33 mouse cellular contexts compared by ENCODE assay signal in genomic region chr2:152459241-152459640, GRCm38 (mm10). TPM values are rescaled to one million over a fixed set of nuclear protein-coding genes. Genes with fewer than 3 reads are reported as not detected.
A peak's percentile ranks its signal among the peaks of the same experiment; 100 is the strongest.
DNase-seq lines count a peak whose midpoint lies in the region; ATAC-seq and TF ChIP-seq lines count a peak whose summit lies in the region.
"Had no signal": no experiment of that assay in that cellular context is flagged by ENCODE, and none has a peak within 500 bp of the region (broad histone marks: within the 10 kb centered on the region; RNA-seq: fewer than 3 reads in every experiment).

No protein-coding gene starts in this region.

- WGBS in hindbrain, postnatal 0 days = 49% methylated on average over 13 of the region's 13 CpGs
- WGBS in hindbrain, embryonic 13.5 days = 67% methylated on average over 13 of the region's 13 CpGs
- WGBS in thymus, adult 2 months = 83% methylated on average over 13 of the region's 13 CpGs

- no peak overlapping the region for H3K27ac ChIP-seq in hindbrain, postnatal 0 days
- H3K27ac ChIP-seq in hindbrain, embryonic 13.5 days = no peak overlapping the region
- H3K27ac ChIP-seq in thymus, adult 2 months (ENCODE audit: control insufficient read depth, insufficient read depth, low read length) = no peak overlapping the region
- H3K27ac ChIP-seq: embryonic facial prominence, embryonic 13.5 days; forebrain, embryonic 10.5 days; forebrain, embryonic 15.5 days; heart, adult 2 months; heart, embryonic 10.5 days; heart, embryonic 13.5 days; hindbrain, embryonic 15.5 days; intestine, embryonic 15.5 days had no signal

- H3K4me2 ChIP-seq in hindbrain, postnatal 0 days (ENCODE audit: low read depth, low read length) = no peak overlapping the region
- no peak overlapping the region for H3K4me2 ChIP-seq in hindbrain, embryonic 13.5 days
- H3K4me2 ChIP-seq: embryonic facial prominence, embryonic 13.5 days; forebrain, embryonic 15.5 days; heart, embryonic 13.5 days; hindbrain, embryonic 15.5 days; intestine, embryonic 15.5 days had no signal

- peak; percentile 16 for DNase-seq in hindbrain, postnatal 0 days (ENCODE audit: low spot score)
- peak; percentile 10 for DNase-seq in Patski (ENCODE audit: low read depth, low spot score)
- DNase-seq in brain, embryonic 14.5 days (ENCODE audit: low read depth) = peak; percentile 24
- DNase-seq in thymus, adult 2 months = no peak
- DNase-seq: adrenal gland, adult 8-10 months; adrenal gland, postnatal 25 days; cerebellum, adult 11 months; cerebellum, adult 2 months; cerebellum, adult 9-11 months; cerebellum, postnatal 25 days; gastrocnemius, postnatal 10 days; gastrocnemius, postnatal 36 days; heart, adult 2 months; heart, postnatal 14 days; heart, postnatal 4 days; kidney, adult 11 months had no signal

- no peak for TF ChIP-seq CTCF in hindbrain, postnatal 0 days (IDR thresholded peaks at IDR 0.05; ENCODE audit: low read depth)
- TF ChIP-seq CTCF in Patski (IDR thresholded peaks at IDR 0.05) = no peak
- no peak for TF ChIP-seq CTCF in brain, embryonic 14.5 days (IDR thresholded peaks at IDR 0.05; ENCODE audit: borderline replicate concordance, extremely low read depth, insufficient read depth, insufficient read length)
- no peak for TF ChIP-seq CTCF in thymus, adult 2 months (IDR thresholded peaks at IDR 0.05; ENCODE audit: borderline replicate concordance, control insufficient read depth, extremely low read depth, insufficient read depth, low read length, poor library complexity)

- no peak for ATAC-seq in hindbrain, postnatal 0 days
- ATAC-seq in hindbrain, embryonic 13.5 days (ENCODE audit: low FRiP score) = no peak
- no peak for ATAC-seq in Patski
- ATAC-seq in activated CD4-positive, CD25-positive, alpha-beta regulatory T cell, adult 4 months = no peak
- ATAC-seq: CD4-positive, CD25-positive, alpha-beta regulatory T cell, adult 4 months; forebrain, embryonic 15.5 days; intestine, embryonic 15.5 days had no signal

- no peak for TF ChIP-seq POLR2A in brain, embryonic 14.5 days (IDR thresholded peaks at IDR 0.05; ENCODE audit: borderline replicate concordance, extremely low read depth, insufficient read depth, insufficient read length, poor library complexity, severe bottlenecking)
- no peak for TF ChIP-seq POLR2A in thymus, adult 2 months (IDR thresholded peaks at IDR 0.05; ENCODE audit: control insufficient read depth, extremely low read depth, insufficient read depth, low read length, poor library complexity)

- CTCF ChIA-PET in Patski (lab: Charles Lee) = no interaction called here

- in situ Hi-C loops in Patski (cut with MboI; ENCODE audit: low pct_unique_long_range_greater_than_20kb) = no loop called here

- H3K9me3 ChIP-seq in hindbrain, postnatal 0 days (ENCODE audit: low read length) = no peaks in the 10 kb centered on the region
- no peaks in the 10 kb centered on the region for H3K9me3 ChIP-seq in hindbrain, embryonic 13.5 days
- H3K9me3 ChIP-seq: forebrain, embryonic 10.5 days; forebrain, embryonic 15.5 days; heart, embryonic 10.5 days; heart, embryonic 13.5 days; hindbrain, embryonic 15.5 days; intestine, embryonic 15.5 days had no signal

- no peak overlapping the region for H3K9ac ChIP-seq in hindbrain, postnatal 0 days (replicated peaks; ENCODE audit: low read length)
- no peak overlapping the region for H3K9ac ChIP-seq in hindbrain, embryonic 13.5 days
- H3K9ac ChIP-seq: embryonic facial prominence, embryonic 13.5 days; forebrain, embryonic 15.5 days; heart, embryonic 13.5 days; hindbrain, embryonic 15.5 days; intestine, embryonic 15.5 days had no signal

- POLR2A ChIA-PET in Patski (lab: Charles Lee) = no interaction called here

- H3K4me3 ChIP-seq in hindbrain, postnatal 0 days (ENCODE audit: low read length) = no peak overlapping the region
- no peak overlapping the region for H3K4me3 ChIP-seq in hindbrain, embryonic 13.5 days
- H3K4me3 ChIP-seq in thymus, adult 2 months (ENCODE audit: control insufficient read depth, insufficient read depth, low read length) = no peak overlapping the region
- H3K4me3 ChIP-seq: embryonic facial prominence, embryonic 13.5 days; forebrain, embryonic 10.5 days; forebrain, embryonic 15.5 days; heart, adult 2 months; heart, embryonic 10.5 days; heart, embryonic 13.5 days; hindbrain, embryonic 15.5 days; intestine, embryonic 15.5 days had no signal

- no peaks in the 10 kb centered on the region for H3K4me1 ChIP-seq in hindbrain, postnatal 0 days (ENCODE audit: insufficient read depth, low read length)
- H3K4me1 ChIP-seq in hindbrain, embryonic 13.5 days (replicated peaks) = no peaks in the 10 kb centered on the region
- H3K4me1 ChIP-seq in thymus, adult 2 months (replicated peaks; ENCODE audit: control insufficient read depth, insufficient read depth, low read length) = no peaks in the 10 kb centered on the region
- H3K4me1 ChIP-seq: forebrain, embryonic 10.5 days; heart, embryonic 10.5 days; hindbrain, embryonic 15.5 days; intestine, embryonic 15.5 days had no signal

- no peaks in the 10 kb centered on the region for H3K36me3 ChIP-seq in hindbrain, postnatal 0 days (ENCODE audit: insufficient read depth, low read length)
- no peaks in the 10 kb centered on the region for H3K36me3 ChIP-seq in hindbrain, embryonic 13.5 days
- H3K36me3 ChIP-seq in thymus, adult 2 months (ENCODE audit: control insufficient read depth, insufficient read depth, low read length) = no peaks in the 10 kb centered on the region
- H3K36me3 ChIP-seq: embryonic facial prominence, embryonic 13.5 days; forebrain, embryonic 10.5 days; forebrain, embryonic 15.5 days; heart, embryonic 10.5 days; heart, embryonic 13.5 days; hindbrain, embryonic 15.5 days; intestine, embryonic 15.5 days had no signal

- H3K27me3 ChIP-seq in hindbrain, postnatal 0 days (ENCODE audit: insufficient read depth, low read length) = no peaks in the 10 kb centered on the region
- no peaks in the 10 kb centered on the region; the same call in 1 of the 2 replicates for H3K27me3 ChIP-seq in hindbrain, embryonic 13.5 days
- H3K27me3 ChIP-seq in Patski = no peaks in the 10 kb centered on the region
- no peaks in the 10 kb centered on the region for H3K27me3 ChIP-seq in thymus, adult 2 months (ENCODE audit: control insufficient read depth, insufficient read depth, low read length)
- H3K27me3 ChIP-seq: embryonic facial prominence, embryonic 13.5 days; forebrain, embryonic 15.5 days; hindbrain, embryonic 15.5 days; intestine, embryonic 15.5 days had no signal

RNA-seq across cellular contexts. Expression of gene Defb23, which starts 5.2 kb away (rescaled TPM):
- not detected in 2 replicates for total RNA-seq in hindbrain, postnatal 0 days (2014; rRNA removed)
- not detected in 2 replicates for polyA plus RNA-seq in hindbrain, postnatal 0 days (2015; fragmentation: Nextera tagmentation; extraction: Ambion mirVana)
- polyA plus RNA-seq in hindbrain, embryonic 13.5 days (2015; fragmentation: Nextera tagmentation; extraction: Ambion mirVana) = not detected in 2 replicates
- not detected for polyA plus RNA-seq in Patski (2021)
- polyA plus RNA-seq in brain, embryonic 14.5 days (2012; rRNA removed) = not detected in 2 replicates
- polyA plus RNA-seq in activated CD4-positive, CD25-positive, alpha-beta regulatory T cell, adult 4 months (2017; shearing (Covaris generic)) = not detected
- polyA plus RNA-seq in thymus, adult 2 months (2012; rRNA removed) = not detected in 2 replicates
- total RNA-seq: adrenal gland, adult 8-10 months; adrenal gland, postnatal 25 days; common myeloid progenitor, adult 5-6 weeks; gastrocnemius, adult 18-20 months; gastrocnemius, postnatal 10 days; gastrocnemius, postnatal 36 days; granulocyte monocyte progenitor cell, adult 5-6 weeks; heart, adult 2 months; heart, postnatal 14 days; heart, postnatal 4 days; MEL had no signal
- polyA plus RNA-seq: C2C12; CD4-positive, CD25-positive, alpha-beta regulatory T cell, adult 4 months; cerebellum, adult 2 months; embryonic facial prominence, embryonic 13.5 days; forebrain, embryonic 10.5 days; forebrain, embryonic 15.5 days; heart, adult 2 months; heart, embryonic 10.5 days; heart, embryonic 13.5 days; heart, embryonic 16.5 days; hindbrain, embryonic 11.5 days; hindbrain, embryonic 15.5 days; intestine, embryonic 15.5 days had no signal

RNA-seq across cellular contexts. Expression of gene Defb20, which starts 17.6 kb away (rescaled TPM):
- not detected in 2 replicates for total RNA-seq in hindbrain, postnatal 0 days (2014; rRNA removed)
- polyA plus RNA-seq in hindbrain, postnatal 0 days (2015; fragmentation: Nextera tagmentation; extraction: Ambion mirVana) = not detected in 2 replicates
- polyA plus RNA-seq in hindbrain, embryonic 13.5 days (2015; fragmentation: Nextera tagmentation; extraction: Ambion mirVana) = not detected in 2 replicates
- not detected for polyA plus RNA-seq in Patski (2021)
- 0.15 TPM in 1 of 2 replicates, not detected in the other for polyA plus RNA-seq in brain, embryonic 14.5 days (2012; rRNA removed)
- not detected for polyA plus RNA-seq in activated CD4-positive, CD25-positive, alpha-beta regulatory T cell, adult 4 months (2017; shearing (Covaris generic))
- not detected in 2 replicates for polyA plus RNA-seq in thymus, adult 2 months (2012; rRNA removed)
- total RNA-seq: adrenal gland, adult 8-10 months; adrenal gland, postnatal 25 days; common myeloid progenitor, adult 5-6 weeks; gastrocnemius, adult 18-20 months; gastrocnemius, postnatal 10 days; gastrocnemius, postnatal 36 days; granulocyte monocyte progenitor cell, adult 5-6 weeks; heart, adult 2 months; heart, postnatal 14 days; heart, postnatal 4 days; MEL had no signal
- polyA plus RNA-seq: C2C12; CD4-positive, CD25-positive, alpha-beta regulatory T cell, adult 4 months; embryonic facial prominence, embryonic 13.5 days; forebrain, embryonic 10.5 days; forebrain, embryonic 15.5 days; heart, adult 2 months; heart, embryonic 10.5 days; heart, embryonic 13.5 days; heart, embryonic 16.5 days; hindbrain, embryonic 11.5 days; hindbrain, embryonic 15.5 days; intestine, embryonic 15.5 days had no signal

RNA-seq across cellular contexts. Expression of gene Defb22, which starts 30.7 kb away (rescaled TPM):
- total RNA-seq in hindbrain, postnatal 0 days (2014; rRNA removed) = not detected in 2 replicates
- polyA plus RNA-seq in hindbrain, postnatal 0 days (2015; fragmentation: Nextera tagmentation; extraction: Ambion mirVana) = not detected in 2 replicates
- not detected in 2 replicates for polyA plus RNA-seq in hindbrain, embryonic 13.5 days (2015; fragmentation: Nextera tagmentation; extraction: Ambion mirVana)
- polyA plus RNA-seq in Patski (2021) = not detected
- not detected in 2 replicates for polyA plus RNA-seq in brain, embryonic 14.5 days (2012; rRNA removed)
- polyA plus RNA-seq in activated CD4-positive, CD25-positive, alpha-beta regulatory T cell, adult 4 months (2017; shearing (Covaris generic)) = not detected
- 0.24 TPM in 1 of 2 replicates, not detected in the other for polyA plus RNA-seq in thymus, adult 2 months (2012; rRNA removed)
- total RNA-seq: adrenal gland, adult 8-10 months; adrenal gland, postnatal 25 days; common myeloid progenitor, adult 5-6 weeks; gastrocnemius, adult 18-20 months; gastrocnemius, postnatal 10 days; gastrocnemius, postnatal 36 days; granulocyte monocyte progenitor cell, adult 5-6 weeks; heart, adult 2 months; heart, postnatal 14 days; heart, postnatal 4 days; MEL had no signal
- polyA plus RNA-seq: C2C12; CD4-positive, CD25-positive, alpha-beta regulatory T cell, adult 4 months; cerebellum, adult 2 months; embryonic facial prominence, embryonic 13.5 days; forebrain, embryonic 10.5 days; forebrain, embryonic 15.5 days; heart, adult 2 months; heart, embryonic 10.5 days; heart, embryonic 13.5 days; heart, embryonic 16.5 days; hindbrain, embryonic 11.5 days; hindbrain, embryonic 15.5 days; intestine, embryonic 15.5 days had no signal

RNA-seq across cellular contexts. Expression of gene 6820408C15Rik, which starts 43.9 kb away (rescaled TPM):
- 2.3 and 3.9 TPM in 2 replicates for total RNA-seq in hindbrain, postnatal 0 days (2014; rRNA removed)
- polyA plus RNA-seq in hindbrain, postnatal 0 days (2015; fragmentation: Nextera tagmentation; extraction: Ambion mirVana) = 3.6 and 4.0 TPM in 2 replicates
- 1.9 and 3.9 TPM in 2 replicates for polyA plus RNA-seq in hindbrain, embryonic 13.5 days (2015; fragmentation: Nextera tagmentation; extraction: Ambion mirVana)
- 0.06 TPM for polyA plus RNA-seq in Patski (2021)
- polyA plus RNA-seq in brain, embryonic 14.5 days (2012; rRNA removed) = 1.4 and 2.6 TPM in 2 replicates
- not detected for polyA plus RNA-seq in activated CD4-positive, CD25-positive, alpha-beta regulatory T cell, adult 4 months (2017; shearing (Covaris generic))
- 0.36 and 0.50 TPM in 2 replicates for polyA plus RNA-seq in thymus, adult 2 months (2012; rRNA removed)
- total RNA-seq: adrenal gland, postnatal 25 days; common myeloid progenitor, adult 5-6 weeks; gastrocnemius, adult 18-20 months; gastrocnemius, postnatal 10 days; gastrocnemius, postnatal 36 days had no signal
- polyA plus RNA-seq: CD4-positive, CD25-positive, alpha-beta regulatory T cell, adult 4 months had no signal

RNA-seq across cellular contexts. Expression of gene Zcchc3, which starts 44.4 kb away (rescaled TPM):
- total RNA-seq in hindbrain, postnatal 0 days (2014; rRNA removed) = 17.4 TPM in 2 replicates
- 15.8 and 16.1 TPM in 2 replicates for polyA plus RNA-seq in hindbrain, postnatal 0 days (2015; fragmentation: Nextera tagmentation; extraction: Ambion mirVana)
- polyA plus RNA-seq in hindbrain, embryonic 13.5 days (2015; fragmentation: Nextera tagmentation; extraction: Ambion mirVana) = 20.1 and 21.5 TPM in 2 replicates
- polyA plus RNA-seq in Patski (2021) = 2.6 TPM
- polyA plus RNA-seq in brain, embryonic 14.5 days (2012; rRNA removed) = 18.1 and 19.9 TPM in 2 replicates
- polyA plus RNA-seq in activated CD4-positive, CD25-positive, alpha-beta regulatory T cell, adult 4 months (2017; shearing (Covaris generic)) = under 1 TPM; 0.70 to 0.74 TPM
- 1.7 and 2.0 TPM in 2 replicates for polyA plus RNA-seq in thymus, adult 2 months (2012; rRNA removed)
- polyA plus RNA-seq: C2C12 had no signal
